Mouse (Mus musculus) lung, adult 2 months (tissue): Measurements from ENCODE around the gene Cpm. TPM values are rescaled to one million over a fixed set of nuclear protein-coding genes. Genes with fewer than 3 reads are reported as not detected.

Source experiments
- DNase-seq: peaks from one replicate; pipeline ENCODE4 v3.0.0; 2022
- H3K4me1 ChIP-seq: fragments of 200-500 bp; 2 replicates; pipeline ENCODE4 v1.6.1; 2011; ENCODE audit warnings: low read length; ENCODE audit not compliant: control insufficient read depth, insufficient read depth
- H3K4me3 ChIP-seq: fragments of 200-500 bp; replicated peaks from 2 replicates; pipeline ENCODE3; 2011; ENCODE audit warnings: low read depth, mild to moderate bottlenecking, control low read depth, low read length; ENCODE audit errors: extremely low read depth
- CTCF ChIP-seq: fragments of 200-500 bp; IDR thresholded peaks from 2 replicates; pipeline ENCODE4 v1.5.1; 2011; ENCODE audit warnings: mild to moderate bottlenecking, low read length, control low read depth; ENCODE audit not compliant: insufficient read depth
- POLR2A ChIP-seq: fragments of 200-500 bp; IDR thresholded peaks from 2 replicates; pipeline ENCODE4 v1.6.1; 2011; ENCODE audit warnings: low read depth, mild to moderate bottlenecking, control low read depth, low read length, borderline replicate concordance; ENCODE audit errors: extremely low read depth
- WGBS: fragments of 180-500 bp; shearing (Covaris S2); methylation state at CpG from one replicate; pipeline ENCODE4 v1.1.7; 2018; 5-methylcytosine and 5-hydroxymethylcytosine counted together
- polyA plus RNA-seq: library from polyadenylated mRNA; depleted of rRNA; stranded (reverse); fragments of >200 nt; gene quantifications from 2 replicates; pipeline ENCODE4 v1.2.3, GENCODE M21; 2012

Cpm gene
- polyA plus RNA-seq, 1 experiment, result 117 TPM

DNA sequence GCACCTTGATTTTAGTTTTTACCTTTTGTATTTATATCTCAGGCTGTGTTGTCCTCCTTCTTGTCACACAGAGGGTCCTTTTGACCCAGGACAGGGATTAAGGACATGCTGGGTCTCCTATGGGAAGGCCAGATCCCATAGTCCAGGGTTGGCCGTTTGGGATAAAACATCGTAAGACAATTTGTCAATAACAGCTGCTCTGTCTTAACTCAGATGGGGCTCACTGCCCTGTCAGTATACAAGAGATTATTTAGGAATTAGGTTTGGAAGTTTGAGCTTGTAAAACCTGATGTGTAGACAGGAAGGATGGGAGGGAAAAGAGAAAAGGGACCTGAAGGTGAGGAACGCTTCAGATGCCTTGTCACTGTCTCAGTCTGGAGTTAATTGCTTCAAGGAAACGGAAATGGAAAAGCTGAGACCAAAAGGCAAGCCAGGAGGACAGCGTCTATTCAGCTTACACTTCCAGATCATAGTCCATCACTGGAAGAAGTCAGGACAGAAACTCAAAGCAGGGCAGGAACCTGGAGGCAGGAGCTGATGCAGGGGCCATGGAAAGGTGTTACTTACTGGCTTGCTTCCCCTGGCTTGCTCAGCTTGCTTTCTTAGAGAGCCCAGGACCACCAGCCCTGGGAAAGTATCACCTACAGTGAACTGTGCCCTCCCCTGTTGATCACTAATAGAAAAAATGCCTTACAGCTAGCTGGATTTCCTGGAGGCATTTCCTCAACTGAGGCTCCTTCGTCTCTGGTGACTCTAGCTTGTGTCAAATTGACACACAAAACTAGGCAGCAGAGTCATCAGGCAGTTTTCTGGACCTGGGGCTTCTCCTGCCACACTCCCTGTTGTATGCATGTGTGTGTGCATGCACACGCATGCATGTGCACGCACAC is 27.9 kb upstream of the Cpm start:
- no peak overlapping the region for H3K4me3 ChIP-seq
- no peak for DNase-seq
- TF ChIP-seq CTCF, result no peak
- WGBS, result 56% methylated on average over 8 of the region's 8 CpGs
- H3K4me1 ChIP-seq, result no peaks in the 10 kb centered on the region

GRCm38 (mm10) chr10:117602325-117603129 is 26.8 kb upstream of the Cpm start:
- Histone ChIP-seq H3K4me1 (no peaks in the 10 kb centered on the region), H3K4me3 (no peak overlapping the region)
- no peak for TF ChIP-seq POLR2A
- no peak for TF ChIP-seq CTCF
- no peak for DNase-seq
- 73% methylated on average over 3 of the region's 3 CpGs for WGBS

GRCm38 (mm10) chr10:117603130-117603833 is 26.0 kb upstream of the Cpm start:
- WGBS, result 94% methylated on average over 8 of the region's 8 CpGs
- TF ChIP-seq POLR2A, result no peak
- TF ChIP-seq CTCF, result no peak
- Histone ChIP-seq H3K4me1 (no peaks in the 10 kb centered on the region), H3K4me3 (no peak overlapping the region)
- DNase-seq, result no peak

DNA sequence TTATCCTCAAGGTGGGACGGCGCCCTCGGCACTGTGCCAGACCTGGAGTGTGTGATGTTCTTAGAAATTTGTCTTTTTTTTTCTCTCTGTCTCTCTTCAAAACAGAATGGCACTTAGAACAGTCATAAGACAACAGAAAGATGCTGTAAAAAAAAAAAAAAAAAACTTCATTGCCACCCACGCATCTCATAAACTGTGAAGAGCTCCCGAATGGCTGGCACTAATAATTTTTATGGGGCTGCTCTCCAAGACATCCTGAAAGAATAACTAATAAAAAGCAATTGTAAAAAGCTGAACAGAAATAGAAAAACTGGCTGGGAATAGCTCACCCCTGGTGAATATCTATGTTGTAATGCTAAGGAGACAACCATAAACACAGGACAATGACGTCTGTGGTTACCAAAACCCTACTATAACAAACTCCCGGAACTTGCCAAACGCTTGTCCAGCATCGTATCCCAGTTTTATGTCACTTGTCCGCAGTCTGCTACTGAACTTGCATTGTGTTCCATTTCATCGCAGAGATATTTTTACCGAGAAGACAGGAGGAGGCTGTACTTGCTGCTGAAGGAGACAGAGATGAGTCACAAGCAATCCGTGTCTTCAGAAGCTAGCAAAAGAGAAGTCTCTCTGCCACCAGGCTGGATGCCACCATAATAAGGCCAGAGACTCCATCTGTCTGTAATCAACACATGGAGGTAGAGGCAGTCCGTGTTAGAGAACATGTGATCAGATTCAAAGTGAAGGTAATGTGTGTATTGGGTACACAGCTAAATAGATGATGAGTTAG is 25.3 kb upstream of the Cpm start:
- Histone ChIP-seq H3K4me3 (no peak overlapping the region), H3K4me1 (no peaks in the 10 kb centered on the region)
- DNase-seq, result no peak
- 84% methylated on average over 14 of the region's 14 CpGs for WGBS
- TF ChIP-seq CTCF, result no peak

DNA sequence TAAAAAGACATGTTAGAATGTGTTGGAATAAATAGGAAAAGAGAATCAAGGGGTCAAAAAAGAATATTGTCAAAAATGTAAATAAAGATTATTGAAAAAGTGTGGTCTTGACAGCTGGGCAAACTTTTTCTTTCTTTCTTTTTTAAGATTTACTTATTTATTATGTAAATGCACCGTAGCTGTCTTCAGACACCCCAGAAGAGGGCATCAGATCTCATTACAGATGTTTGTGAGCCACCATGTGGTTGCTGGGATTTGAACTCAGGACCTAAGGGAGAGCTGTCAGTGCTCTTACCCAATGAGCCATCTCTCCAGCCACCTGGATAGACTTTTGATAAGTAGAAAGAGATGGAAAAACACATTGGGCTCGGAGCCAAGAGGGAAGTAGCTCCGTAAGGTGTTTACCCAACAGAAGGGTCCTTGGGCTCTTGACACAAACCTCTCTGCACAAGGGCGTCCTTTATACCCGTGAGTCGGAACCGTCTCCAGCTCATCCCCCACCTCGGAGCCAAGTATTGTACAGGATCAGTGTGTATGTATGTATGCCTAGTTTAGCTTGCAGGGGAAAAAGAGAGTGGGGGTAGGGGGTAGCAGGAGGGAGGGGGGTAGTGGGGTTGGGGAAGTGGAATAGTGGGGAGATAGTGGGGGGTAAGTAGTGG is 24.5 kb upstream of the Cpm start:
- Histone ChIP-seq H3K4me1 (no peaks in the 10 kb centered on the region), H3K4me3 (no peak overlapping the region)
- 62% methylated on average over 8 of the region's 8 CpGs for WGBS
- DNase-seq, result no peak
- TF ChIP-seq POLR2A, result no peak
- TF ChIP-seq CTCF, result no peak

DNA sequence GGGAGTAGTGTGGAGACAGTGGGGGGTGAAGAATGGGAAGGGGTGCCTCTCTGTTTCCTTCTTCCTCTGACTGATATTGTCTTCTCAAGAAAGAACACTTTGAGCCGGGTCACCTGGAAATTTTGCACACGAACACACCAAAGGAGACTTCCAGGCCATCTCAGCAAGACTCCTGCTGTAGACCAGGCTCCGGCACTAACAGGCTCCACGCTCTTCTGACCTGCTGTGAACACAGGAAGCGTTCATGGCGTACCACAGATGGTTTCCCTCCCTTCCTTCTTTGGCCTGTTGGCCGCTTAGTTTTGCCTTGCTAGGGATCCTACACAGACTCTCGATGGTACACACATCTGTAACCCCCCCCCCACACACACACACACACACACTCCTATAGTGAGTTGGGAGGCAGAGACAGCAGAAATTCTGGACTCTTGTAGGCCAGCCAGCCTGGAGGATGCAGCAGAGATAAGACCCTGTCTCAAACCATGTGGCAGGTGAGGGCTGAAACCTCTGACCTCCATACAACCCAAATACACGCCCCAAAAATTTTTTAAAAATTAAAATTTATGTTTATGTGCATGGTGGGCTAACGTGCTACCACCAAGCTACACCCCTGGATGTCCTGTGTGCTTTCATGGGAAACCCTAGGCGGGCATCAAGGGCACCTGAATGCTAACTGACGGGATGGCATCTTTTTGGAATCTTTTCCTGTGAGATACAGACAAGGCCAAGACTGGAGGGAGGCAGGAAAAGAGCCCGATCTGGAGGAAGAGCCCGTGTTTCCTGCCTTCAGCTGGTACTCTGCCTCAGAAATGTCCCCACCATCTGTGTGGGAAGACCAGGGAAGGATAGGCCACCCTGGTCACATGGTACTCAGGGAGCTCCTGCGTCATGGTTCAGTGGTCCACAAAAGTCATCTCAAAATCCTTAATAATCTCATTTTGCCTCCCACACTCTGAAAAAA is 23.7 kb upstream of the Cpm start:
- H3K4me3 ChIP-seq, result no peak overlapping the region
- WGBS, result 75% methylated on average over 15 of the region's 15 CpGs
- H3K4me1 ChIP-seq, result no peaks in the 10 kb centered on the region
- no peak for DNase-seq
- no peak for TF ChIP-seq POLR2A
- no peak for TF ChIP-seq CTCF

GRCm38 (mm10) chr10:117606423-117606822 is 22.9 kb upstream of the Cpm start:
- H3K4me1 ChIP-seq, result no peaks in the 10 kb centered on the region
- DNase-seq, result no peak
- H3K4me3 ChIP-seq, result no peak overlapping the region
- WGBS, result 84% methylated on average over 5 of the region's 5 CpGs
- TF ChIP-seq CTCF (no peak), POLR2A (no peak)

- Histone ChIP-seq H3K4me3 (no peak overlapping the region), H3K4me1 (no peaks in the 10 kb centered on the region)
- TF ChIP-seq POLR2A (no peak), CTCF (no peak)
- DNase-seq, result no peak
- WGBS, result 90% methylated on average over 20 of the region's 20 CpGs
These were observed 22.1 kb upstream of the Cpm start for GRCm38 (mm10) chr10:117607051-117607803.
